Mouse (Mus musculus): ENCODE measurements around the gene Mllt10.

Gene Mllt10

GRCm38 (mm10) chr2:18051026-18051830 is 3.8 kb upstream of the Mllt10 start:
- no peak for DNase-seq (ENCODE audit: low read depth, low spot score)

DNA sequence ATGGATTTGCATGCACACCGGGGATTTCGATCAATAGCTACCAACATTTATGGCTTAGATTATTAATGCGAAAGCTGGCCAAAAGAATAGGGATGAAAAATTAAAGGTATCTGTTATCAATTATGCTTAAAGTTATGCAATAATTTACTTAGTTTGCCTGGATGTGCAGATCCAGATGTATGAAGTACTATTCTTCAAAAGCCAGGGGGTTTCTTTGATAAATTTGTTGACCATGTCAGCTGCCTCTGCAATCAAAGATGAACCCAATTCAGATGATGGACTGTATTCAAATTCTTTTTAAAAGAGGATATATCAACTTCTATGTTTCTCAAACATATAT is 3.2 kb upstream of the Mllt10 start:
- DNase-seq (ENCODE audit: low read depth, low spot score) = no peak

GRCm38 (mm10) chr2:18052581-18052980 is 2.5 kb upstream of the Mllt10 start:
- DNase-seq (ENCODE audit: low read depth, low spot score) = no peak

DNA sequence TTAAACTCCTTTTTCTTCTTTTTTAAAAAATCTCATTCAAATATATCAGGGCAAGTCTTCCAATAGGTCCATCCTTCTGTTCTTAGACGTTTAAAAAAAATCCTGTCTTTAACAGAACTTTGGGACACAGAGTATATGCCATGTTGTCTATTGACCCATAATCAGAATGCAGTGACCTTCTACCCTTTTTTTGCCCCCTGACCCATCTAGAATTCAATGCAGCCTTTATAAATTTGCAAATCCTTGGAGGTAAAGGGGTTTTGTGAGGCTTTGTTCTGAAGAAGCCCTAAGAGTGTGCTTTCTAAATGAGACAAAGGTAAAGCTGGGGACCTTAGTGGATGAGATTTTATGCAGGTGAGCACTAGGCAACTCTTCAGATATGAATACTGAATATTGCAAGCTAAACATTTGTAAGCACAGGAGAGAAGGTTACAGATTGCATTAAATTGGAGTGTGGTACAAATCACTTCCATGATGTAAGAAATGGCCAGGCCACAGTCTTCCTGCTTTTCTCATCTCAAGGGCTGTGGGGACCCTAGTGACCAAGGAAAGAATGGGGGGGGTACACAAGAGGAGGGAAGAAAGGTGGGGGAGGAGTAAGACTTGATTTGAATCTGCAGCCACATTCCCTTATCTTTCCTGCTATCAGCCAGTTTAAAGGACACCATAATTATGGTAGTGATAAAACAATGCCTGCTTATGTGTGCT is 1.6 kb upstream of the Mllt10 start:
- DNase-seq (ENCODE audit: low read depth, low spot score) = no peak

GRCm38 (mm10) chr2:18053951-18054530 is 996 bp upstream of the Mllt10 start:
- DNase-seq (ENCODE audit: low read depth, low spot score) = no peak

DNA sequence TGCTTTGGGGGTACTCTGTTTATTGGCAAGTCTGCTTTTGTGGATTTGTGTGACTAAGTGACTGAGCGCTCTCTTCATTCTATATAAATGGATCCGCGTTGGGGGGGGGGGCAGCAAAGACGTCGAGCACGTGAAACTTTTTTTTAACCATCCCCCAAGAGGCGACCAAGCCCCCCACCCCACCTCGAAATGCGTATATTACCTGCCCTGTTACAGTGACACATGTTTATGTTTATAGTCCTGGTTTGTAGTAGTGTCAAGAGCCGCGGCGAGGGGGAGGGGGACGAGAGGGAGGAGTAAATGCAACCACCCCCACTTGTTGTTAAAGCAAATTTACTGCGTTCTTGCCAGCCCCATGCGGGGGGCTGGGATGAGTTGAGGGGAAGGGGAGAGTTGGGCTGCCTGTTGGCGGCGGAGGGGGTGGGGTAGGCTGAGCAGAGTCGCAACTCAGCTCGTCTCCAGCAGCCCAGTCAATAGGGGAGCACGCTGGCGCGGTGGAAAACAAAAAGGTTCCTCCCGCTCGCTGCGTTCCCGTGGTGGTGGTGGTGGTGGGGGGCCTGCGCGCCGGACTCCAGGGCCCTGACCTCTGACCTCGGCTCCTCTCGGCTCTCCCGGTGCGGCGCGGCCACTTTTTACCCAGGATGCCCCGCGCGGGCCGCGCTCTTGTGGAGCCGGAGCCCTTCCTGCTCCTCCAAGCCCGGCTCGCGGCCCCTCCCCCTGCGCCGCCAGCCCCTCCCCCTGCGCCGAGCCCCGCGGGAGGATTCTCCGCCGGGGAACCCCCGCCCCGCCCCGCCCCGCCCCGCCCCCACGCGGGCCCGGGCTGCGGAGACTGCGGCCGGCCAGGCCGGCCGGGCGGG is 1.1 kb downstream of the Mllt10 start:
- peak; percentile 94 for DNase-seq (ENCODE audit: low read depth, low spot score)

- peak; percentile 92 for DNase-seq (ENCODE audit: low read depth, low spot score)
These were observed 1.8 kb downstream of the Mllt10 start for GRCm38 (mm10) chr2:18056786-18057255.

DNA sequence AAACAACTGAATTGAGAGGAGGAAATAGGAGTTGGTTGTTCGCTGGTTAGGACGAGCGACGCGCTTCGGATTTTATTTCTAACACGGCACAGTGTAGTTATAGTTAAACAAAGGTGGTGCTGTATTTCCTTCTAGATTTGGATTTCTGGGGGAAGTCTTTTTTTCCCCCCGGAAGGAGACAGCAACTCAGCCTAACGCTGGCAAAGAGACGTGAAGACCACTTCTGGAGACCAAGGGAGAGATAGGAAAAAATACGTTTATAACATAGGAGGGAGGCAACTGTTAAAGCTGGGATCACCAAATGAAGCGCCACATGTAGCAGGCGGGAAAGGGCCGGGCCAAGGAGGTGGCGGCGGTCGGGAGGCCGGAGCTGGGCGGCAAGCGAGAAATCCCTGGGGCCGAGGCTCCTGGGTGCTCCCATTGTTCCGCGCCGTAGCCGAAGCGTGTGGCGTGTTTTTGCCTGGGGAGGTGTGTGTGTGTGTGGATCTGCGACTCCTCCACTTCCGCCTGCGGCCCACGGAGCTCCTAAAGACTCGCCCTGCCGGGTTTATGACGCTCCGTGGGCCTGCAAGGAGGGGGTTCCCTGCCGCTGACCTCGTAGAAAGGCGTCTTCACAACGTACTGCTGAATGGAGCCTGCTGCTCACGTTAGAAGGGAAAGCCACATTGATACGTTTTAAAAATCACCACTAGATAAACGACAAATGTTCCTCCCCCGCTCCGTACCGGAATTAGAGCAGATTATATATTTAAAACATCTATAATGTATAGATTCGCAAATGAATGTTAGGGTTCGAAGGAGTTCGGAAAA is 2.5 kb downstream of the Mllt10 start:
- DNase-seq (ENCODE audit: low read depth, low spot score) = peak; percentile 41

DNA sequence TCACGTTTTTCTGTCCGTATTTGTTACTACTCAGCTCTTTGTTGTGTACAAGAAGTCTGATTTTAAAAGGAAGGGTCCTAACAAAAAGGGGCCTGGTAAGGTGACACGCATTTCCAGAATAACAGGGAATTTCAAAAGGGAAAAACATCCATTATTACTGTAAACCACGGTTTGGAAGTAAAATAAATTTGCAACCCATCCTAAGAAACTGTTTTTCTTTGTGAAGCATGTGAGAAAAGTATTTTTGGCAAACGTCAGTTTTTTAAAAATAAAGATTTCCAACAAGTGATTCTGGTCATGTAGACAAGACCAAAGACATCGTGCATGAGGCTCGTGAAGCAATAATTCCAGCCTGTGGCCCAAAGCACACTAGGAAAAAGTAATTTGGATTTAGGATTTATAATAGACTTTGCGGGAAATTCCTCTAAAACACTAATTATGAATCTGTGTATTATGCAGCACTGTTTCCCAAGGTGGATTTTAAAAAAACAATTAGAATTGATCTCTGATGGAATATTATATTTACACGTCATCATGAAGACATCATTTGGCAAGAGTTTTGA is 3.2 kb downstream of the Mllt10 start:
- DNase-seq (ENCODE audit: low read depth, low spot score) = no peak

- DNase-seq (ENCODE audit: low read depth, low spot score) = no peak
These were observed 4.0 kb downstream of the Mllt10 start for GRCm38 (mm10) chr2:18059063-18059462.

GRCm38 (mm10) chr2:18059891-18060290 is 4.9 kb downstream of the Mllt10 start:
- no peak for DNase-seq (ENCODE audit: low read depth, low spot score)

- no peak for DNase-seq (ENCODE audit: low read depth, low spot score)
These were observed 5.4 kb downstream of the Mllt10 start for GRCm38 (mm10) chr2:18060396-18060795.

- peak; percentile 62 for DNase-seq (ENCODE audit: low read depth, low spot score)
These were observed 8.8 kb downstream of the Mllt10 start for GRCm38 (mm10) chr2:18063763-18064251.

DNA sequence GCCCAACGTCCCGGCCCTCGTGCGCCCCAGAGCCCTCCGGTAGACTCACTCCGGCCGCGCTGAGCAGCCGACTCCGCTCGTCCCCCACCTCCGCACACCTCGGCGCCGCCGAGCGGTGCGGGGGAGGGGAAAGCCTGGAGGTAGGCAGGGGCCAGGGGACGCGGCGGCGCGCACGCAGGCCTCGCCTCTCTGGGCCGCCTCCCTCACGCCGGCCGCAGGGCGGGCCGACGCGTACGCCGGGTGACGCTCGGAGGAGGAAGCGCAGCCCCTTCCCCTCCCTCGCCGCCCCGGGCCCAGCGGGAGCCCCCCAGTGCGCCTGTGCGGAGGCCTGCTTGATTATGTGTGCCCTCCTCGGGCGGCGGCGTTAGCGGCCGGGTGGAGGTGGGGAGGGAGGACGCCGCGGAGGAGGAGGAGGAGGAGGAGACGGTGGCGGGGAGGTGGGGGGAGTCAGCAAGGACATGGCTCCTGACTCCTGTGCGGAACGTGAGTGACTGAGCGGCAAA is 9.4 kb downstream of the Mllt10 start:
- DNase-seq (ENCODE audit: low read depth, low spot score) = peak; percentile 93

DNA sequence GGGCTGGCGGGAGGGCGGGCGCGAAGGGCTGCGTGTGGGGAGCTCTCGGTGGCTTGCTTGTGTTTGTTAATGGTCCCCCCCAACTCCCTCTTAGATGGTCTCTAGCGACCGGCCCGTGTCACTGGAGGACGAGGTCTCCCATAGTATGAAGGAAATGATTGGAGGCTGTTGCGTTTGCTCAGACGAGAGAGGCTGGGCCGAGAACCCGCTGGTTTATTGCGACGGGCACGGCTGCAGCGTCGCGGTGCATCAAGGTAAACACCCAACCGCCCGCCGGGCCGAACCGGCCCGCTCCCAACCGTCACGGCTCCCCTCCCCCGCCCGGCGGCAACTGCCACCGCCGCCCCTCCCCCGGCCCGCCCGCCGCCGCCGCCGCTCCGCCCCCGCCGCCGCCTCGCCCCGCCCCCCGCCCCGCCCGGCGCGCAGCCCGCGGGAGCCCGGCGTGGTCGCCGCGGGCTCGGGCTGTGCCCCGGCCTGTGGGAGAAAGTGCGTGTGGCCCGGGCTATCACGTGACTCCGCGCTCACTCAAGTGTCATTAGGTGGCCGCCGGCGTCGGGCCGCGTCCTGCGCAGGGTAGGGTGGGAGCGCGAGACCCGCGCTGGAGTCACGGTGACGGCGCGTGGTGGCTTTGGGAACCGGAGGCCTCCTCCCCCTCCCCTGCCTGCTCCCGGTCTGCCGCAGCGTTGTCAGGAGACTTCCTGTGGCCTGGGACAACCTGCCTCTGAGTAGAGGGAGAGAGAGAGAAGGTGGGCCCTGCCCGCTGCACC is 10.1 kb downstream of the Mllt10 start:
- DNase-seq (ENCODE audit: low read depth, low spot score) = peak; percentile 87

DNA sequence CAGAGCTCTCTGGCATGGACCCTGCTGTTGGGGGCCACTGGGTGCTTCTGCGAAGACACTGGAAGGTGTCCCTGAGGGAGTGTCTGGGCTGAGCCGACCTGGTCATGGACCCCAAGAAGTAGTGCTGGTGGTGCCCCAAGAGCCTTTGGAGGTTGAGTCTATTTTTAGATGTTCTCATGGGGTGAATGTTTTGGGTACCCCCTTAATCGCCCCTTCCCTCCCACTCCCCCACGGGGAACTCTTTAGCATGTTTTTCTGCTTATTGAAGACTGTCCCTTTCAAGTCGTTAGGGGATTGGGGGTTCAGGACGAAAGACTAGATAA is 10.6 kb downstream of the Mllt10 start:
- DNase-seq (ENCODE audit: low read depth, low spot score) = no peak

DNA sequence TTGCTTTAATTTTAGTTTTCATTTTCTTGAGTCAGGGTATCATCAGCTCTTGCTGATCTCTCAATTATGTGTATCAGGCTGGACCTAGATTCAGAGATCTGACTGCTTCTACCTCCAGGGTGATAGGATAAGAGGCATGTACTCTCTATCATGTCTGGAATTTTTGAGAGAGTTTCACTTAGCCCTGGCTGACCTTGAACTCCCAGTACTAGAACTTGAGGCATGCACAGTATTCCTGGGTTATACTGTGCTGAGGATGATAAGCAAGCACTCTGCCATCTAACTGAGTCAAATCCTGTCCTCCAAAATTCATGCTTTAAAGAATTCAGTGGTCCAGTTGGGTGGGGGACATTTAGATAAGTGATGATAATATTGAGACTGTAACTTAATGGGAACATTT is 11.4 kb downstream of the Mllt10 start:
- DNase-seq (ENCODE audit: low read depth, low spot score) = no peak

DNA sequence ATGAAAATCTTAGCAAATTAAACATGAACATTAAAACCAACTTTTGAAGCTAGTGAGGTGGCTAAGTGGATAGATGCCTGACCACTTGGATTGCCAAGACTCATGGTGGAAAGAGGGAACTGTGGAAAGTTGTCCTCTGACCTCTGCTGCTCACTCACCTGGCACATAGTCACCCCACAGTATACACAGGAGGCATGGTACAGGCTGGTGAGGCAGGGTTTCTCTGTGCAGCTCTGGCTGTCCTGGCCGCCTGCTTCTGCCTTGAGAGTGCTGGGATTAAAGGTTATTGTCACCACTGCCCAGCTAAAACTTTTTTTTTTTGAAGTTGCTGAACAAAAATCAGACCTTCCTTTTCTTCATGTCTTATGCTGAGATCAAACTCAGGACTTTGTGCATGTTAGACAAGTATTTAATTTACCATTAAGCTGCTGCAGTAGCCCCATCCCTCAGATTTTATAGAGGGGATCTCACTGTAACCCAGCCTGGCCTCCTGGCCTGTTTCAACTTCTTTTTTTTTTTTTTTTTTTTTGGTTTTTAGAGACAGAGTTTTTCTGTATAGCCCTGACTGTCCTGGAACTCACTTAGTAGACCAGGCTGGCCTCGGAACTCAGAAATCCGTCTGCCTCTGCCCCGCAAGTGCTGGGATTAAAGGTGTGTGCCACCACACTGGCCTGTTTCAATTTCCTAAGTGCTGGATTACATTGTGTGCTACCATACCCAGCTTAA is 13.2 kb downstream of the Mllt10 start:
- DNase-seq (ENCODE audit: low read depth, low spot score) = no peak

DNA sequence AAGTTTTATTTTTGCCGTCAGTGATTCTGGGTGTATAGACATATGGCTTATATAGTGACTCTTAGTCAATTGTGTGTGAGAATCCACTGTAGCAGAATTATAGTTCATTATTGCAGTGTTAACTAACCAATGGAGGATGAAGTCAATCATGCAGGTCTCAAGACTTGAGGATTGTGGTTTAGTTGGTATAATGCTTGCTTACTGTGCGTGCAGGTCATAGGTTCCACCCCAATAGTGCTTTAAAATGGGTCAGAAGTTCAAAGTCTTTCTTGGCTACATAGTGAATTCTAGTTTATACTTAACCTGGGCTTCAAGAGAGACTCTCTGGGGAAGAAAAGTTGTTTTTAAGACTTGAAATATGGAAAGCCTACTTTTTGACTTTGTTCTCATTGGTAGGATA is 16.9 kb downstream of the Mllt10 start:
- no peak for DNase-seq (ENCODE audit: low read depth, low spot score)

Data from ES-CJ7 (cell line).